Mouse (Mus musculus): ENCODE measurements around the gene 4931440F15Rik.
A peak's percentile ranks its signal among the peaks of the same experiment; 100 is the strongest.
"Not testable (repeated sequence)": the region's sequence is repeated elsewhere in the genome, so short reads cannot be mapped to it uniquely, and the experiment has no call there.

Gene 4931440F15Rik

DNA sequence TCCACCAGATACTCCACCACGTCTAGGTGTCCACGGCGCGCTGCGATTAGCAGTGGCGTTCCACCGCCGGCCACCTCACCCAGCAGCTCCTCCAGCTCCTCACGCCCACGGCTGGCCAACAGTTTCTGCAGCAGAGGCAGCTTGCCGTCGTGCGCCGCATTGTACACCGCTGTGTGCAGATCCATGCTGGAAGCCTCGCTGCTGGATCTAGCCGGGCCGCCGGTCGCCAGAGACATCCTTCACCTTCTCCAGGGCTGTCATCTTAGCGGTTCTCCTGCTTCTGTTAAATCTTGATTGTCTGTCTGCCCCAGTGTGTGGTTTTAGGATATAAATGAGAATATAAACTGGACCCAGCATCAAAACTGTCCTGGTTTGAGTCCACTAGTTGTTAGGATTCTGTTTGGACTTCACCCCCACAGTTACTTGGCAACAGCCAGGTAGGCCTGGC is at the start of gene 4931440F15Rik:
Gene 4931440F15Rik, minus strand, starts transcription at position 398 of the 448 bp plus-strand sequence.
- DNase-seq (ENCODE audit: low read depth, low spot score): peak; percentile 13

DNA sequence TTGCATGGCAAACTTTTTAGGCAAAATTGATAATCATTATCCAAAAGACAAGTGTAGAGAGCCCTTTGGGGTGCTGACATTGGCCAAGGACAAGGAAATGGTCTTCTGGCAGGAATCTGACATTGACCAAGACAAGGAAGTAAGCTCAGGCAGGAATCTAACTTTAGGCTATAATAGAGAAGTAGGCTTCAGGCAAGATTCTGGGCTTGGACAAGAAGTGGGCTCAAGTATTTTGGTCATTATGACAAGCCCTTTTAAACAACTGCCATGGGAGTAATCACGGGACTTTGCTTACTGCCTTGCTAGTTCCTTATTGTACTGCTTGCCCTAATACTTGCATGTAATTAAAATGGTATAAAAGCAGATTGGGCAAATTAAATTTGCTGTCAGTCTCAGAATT is 49.3 kb upstream of the 4931440F15Rik start:
- DNase-seq (ENCODE audit: low read depth, low spot score): not testable (repeated sequence)

DNA sequence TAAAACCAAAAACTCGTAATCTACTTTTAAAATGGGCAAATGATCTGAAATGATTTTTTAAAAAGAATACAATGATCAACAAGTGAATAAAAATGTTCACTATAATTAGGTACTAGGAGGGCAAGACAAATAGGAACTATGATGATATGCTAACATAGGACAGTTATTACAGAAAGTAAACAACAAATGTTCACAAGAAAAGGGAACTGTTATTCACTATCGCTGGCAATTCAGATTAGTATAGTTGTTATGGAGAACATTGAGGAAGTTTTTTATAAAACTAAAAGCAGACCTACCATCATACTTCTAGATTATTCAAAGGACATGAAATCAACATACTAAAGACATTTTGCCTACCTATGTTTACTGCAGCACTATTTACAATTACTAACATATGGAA is 44.7 kb upstream of the 4931440F15Rik start:
- no peak for DNase-seq (ENCODE audit: low read depth, low spot score)

DNA sequence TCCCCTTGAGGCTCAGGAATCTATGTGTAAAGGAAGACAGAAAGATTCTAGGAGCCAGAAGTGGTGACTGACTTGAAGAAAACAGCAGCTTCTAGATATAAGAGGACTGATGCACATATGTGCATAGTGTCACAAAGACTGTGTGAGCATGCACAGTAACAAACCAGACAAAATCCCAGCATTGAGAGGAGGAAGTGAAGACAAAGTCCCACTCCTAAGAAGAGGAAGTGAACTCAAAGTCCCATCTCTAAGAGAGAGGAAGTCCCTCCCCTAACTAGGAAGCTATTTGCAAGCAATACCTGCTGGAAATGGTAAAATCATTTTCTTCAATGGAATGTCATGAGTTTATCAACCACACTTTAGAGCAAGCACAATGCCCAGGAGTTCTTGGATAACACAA is 38.8 kb upstream of the 4931440F15Rik start:
- no peak for DNase-seq (ENCODE audit: low read depth, low spot score)

DNA sequence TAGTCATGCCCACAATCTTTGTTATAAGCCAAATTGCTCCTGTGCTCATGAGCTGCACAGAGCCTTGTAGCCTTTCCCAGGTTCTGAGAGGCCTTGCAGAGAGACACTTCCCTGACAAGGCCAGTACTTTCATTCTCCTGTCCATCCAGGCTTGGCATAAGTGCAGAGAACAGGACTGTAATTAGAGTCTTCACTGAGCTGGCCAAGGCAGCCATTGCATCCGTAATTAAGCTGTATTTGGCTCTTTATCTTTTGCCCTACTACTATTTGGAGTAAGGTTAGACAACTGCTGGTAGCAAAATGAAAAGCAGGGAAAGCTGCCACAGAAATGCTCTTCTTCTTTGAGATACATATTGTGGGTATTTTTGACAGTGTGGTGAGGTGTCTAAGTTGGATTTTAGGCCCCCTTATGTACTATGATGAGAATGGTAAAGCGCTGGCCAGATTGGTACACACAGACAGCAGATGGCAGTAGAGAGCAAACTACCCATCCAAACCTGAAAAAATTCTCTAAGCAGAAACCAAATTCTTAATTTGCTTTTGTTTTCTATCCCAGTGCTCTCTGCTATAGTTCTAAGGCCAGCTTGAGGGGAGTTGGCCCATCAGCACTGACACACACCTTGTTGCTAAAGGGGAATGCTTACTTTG is 36.4 kb upstream of the 4931440F15Rik start:
- peak; percentile 11 for DNase-seq (ENCODE audit: low read depth, low spot score)

DNA sequence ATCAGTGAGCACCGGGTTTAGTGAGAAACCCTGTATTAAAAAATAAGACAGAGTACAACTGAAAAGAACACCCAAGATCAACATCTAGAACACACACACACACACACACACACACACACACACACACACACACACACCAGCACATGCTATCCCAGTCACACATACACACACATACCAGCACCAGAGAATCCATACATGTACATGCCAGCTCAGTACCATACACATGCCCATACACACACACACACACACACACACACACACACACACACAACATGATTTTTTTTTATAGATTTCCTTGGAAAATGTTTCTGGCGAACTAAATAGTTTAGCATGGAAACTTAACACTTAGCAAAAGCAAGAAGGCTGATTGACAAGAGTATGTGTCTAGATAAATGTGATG is 35.6 kb upstream of the 4931440F15Rik start:
- DNase-seq (ENCODE audit: low read depth, low spot score): no peak

DNA sequence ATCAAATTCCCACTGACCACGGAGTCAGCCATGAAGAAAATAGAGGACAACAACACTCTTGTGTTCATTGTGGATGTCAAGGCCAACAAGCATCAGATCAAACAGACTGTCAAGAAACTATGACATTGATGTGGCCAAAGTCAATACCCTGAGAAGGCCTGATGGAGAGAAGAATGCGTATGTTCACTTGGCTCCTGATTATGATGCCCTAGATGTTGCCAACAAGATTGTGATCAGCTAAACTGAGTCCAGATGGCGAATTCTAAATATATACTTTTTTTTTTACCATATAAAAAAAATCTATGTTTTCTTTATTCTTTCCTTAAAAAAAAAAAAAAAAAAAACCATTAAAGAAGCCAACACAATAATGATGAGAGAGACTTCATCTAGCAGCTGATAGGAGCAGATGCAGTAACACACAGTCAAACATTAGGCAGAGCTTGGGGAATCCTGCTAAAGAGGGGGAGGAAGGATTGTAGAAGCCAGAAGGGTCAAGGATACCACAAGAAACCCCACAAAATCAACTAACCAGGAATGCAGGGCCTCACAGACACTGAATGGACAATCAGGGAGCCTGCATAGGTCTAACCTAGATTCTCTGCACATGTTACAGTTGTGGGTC is 15.2 kb upstream of the 4931440F15Rik start:
- DNase-seq (ENCODE audit: low read depth, low spot score): no peak

DNA sequence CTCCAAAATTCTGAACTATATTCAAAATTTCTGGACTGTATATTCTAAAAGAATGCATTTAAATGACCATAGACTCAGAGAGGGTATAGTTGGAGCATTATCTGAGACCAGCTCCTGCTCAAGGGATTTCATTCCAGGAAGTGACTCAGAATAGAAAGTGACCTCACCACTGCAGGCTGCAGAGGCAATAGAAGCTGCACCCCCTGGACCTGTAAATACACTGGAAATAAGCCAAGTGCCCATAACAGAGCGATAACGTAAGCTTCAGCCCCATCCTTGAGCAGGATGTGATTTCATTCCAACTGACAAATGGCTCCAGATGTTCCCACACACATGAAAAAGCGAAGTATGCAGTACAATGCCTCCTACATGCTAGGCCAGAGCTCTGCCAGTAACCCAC is 14.3 kb upstream of the 4931440F15Rik start:
- DNase-seq (ENCODE audit: low read depth, low spot score): no peak

DNA sequence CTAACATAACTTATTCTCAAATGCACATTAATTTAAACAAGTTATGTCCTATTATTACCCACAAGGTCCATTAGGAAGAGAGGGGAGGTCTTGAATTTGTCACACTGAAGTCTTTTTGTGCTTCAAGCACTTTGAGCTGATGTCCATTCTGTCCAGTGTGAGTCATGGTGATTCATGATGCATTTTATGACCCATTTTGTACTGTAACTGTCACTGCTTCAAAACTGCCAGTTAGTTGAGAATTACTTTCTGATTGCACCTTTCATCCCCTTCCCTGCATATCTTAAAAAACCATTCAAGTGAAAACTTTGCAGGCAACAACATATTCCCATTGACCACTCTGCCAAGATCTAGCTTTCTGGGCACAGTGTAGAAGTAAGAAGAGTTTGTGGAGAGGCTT is 11.6 kb upstream of the 4931440F15Rik start:
- DNase-seq (ENCODE audit: low read depth, low spot score): no peak

DNA sequence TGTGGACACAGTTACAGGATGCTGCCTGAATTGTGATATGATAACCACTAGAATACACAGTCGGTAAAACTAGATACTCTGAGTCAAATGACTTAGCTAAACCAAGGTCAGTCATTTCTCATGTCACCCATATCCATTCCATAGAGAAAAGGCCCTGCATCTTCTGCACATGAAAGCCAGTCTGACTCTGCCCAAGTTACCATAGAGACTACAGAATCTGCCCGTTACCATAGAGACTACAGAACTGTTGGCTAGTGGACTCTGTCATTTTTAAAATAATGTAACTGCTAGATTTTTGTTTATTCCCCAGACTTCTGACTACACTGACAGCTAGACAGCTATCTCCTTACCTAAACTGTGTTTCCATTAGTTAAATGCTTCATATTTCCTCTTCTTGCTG is 2.3 kb upstream of the 4931440F15Rik start:
- DNase-seq (ENCODE audit: low read depth, low spot score): no peak

DNA sequence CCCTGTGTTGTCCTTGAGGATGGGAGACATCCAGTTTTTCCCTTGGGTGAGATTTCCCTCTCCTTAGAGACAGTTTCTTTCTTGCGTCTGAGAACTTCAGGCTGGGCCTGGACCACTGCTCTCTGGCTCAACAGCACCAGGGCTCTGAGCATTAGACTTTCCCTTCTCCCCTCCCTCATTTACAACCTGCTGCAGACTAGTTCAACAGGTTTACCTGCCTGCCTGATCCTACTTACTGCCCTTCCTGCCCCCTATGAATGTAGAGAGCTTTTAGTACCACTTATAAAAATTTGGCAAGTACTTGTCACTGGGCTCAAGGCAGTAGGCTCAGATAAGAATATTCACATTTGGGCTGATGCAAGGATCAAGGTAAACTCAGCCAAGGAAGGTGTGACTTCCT is 533 bp upstream of the 4931440F15Rik start:
- no peak for DNase-seq (ENCODE audit: low read depth, low spot score)

DNA sequence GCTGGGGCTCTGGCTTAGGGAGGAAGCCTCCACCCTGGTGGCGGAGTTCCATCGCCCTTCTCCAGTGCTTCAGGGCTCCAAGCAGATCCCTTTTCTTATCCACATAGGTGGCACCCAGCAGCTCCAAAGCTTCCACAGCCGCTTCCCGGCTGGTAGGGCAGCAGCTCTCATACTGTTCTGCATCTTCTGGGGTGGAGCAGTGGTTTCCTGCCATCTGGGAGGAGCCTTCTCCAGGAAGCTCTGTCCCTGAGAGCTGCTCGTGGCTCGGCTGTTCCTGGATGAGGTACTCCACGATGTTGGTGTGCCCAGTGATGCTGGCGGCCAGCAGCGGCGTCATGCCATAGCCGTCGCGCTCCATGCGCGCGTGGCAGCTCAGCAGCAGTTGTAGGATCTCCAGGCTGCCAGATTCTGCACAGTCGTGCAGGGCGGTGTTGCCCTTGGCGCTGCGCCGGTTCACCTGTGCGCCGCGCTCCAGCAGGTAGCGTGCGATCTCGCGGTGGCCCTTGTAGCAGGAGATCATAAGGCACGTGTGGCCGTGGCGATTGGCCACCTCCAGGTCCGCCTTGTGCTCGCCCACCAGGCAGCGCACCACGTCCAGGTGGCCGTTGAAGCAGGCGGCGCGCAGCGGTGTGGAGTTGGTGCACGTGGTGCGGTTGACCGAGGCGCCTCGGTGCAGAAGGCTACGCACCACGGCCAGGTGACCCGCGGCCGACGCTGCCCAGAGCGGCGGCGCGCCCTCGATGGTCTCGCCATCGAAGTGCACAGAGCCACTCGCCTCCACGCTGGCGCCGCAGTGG is 796 bp downstream of the 4931440F15Rik start:
- DNase-seq (ENCODE audit: low read depth, low spot score): peak; percentile 43

DNA sequence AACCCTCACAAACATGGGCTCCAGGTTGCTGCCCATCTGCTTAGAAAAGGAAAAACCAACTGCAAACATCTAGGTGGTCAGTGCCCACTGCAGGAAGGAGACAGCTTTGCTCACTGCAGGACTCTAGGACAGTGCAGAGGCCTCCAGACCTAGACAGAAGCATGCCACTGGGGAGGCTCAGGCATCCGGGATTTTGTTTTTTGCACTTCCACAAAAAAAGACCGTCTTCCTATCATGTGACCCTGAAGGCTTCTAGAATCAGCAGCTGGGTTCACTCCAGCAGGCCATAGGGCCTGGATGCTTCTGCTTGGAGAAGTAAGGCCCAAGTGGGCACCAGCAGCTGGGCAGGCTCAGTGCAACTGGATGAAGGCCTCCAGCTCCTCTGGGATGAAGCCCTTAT is 2.3 kb downstream of the 4931440F15Rik start:
- no peak for DNase-seq (ENCODE audit: low read depth, low spot score)

DNA sequence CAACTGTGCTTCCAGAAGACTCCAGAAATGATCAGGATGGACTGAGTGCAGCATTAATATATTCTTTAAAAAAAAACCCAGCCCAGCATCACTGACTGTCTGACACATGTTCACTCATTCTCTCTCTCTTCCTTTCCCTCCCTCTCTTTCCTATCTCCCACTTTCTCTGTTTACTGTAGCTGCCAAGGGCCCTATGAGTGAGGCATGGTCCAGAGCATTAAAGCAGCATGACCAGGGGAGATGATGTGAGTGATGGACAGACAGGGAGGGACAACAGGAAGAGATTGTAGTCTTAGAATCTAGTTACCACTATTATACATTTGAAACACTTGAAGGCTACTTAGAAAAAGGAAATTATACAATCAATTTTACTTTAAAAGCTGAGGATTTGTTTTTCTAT is 9.8 kb downstream of the 4931440F15Rik start:
- DNase-seq (ENCODE audit: low read depth, low spot score): no peak

DNA sequence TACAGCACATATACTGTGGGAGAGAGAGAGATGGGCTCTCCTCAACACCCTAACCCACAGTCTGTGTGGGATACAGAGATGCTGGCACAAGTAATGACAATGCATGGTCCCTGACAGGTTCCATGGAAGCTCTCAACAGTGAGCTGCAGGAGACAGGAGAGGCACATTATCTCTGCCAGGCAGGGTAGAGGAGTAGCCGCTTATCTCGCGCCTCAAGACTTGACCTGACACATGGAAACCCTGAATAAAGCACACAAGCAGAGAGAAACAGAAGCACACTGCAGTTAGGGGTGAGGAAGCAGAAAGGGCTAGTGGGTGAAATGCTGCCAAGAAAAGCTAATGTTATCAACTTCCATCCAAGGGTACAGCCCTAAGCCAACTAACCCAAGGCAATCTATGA is 10.2 kb downstream of the 4931440F15Rik start:
- DNase-seq (ENCODE audit: low read depth, low spot score): no peak

DNA sequence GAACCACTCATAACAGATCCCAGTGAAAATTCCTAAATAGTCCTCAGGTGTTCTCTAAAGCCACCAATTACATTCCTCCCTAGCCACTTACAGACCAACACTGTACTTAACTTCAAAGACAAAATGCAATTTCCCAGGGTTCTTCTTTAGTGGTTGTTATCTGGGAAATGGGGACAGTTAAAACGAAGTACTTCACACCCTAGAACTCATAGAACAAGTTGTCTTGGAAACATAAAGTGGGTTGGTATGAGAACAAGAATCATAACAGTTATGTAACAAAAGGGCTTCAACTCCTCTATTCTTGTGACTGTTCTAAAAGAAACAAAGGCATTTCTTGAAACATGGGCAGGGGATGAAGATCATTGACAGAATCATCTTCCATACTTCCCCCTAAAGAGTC is 12.2 kb downstream of the 4931440F15Rik start:
- no peak for DNase-seq (ENCODE audit: low read depth, low spot score)

DNA sequence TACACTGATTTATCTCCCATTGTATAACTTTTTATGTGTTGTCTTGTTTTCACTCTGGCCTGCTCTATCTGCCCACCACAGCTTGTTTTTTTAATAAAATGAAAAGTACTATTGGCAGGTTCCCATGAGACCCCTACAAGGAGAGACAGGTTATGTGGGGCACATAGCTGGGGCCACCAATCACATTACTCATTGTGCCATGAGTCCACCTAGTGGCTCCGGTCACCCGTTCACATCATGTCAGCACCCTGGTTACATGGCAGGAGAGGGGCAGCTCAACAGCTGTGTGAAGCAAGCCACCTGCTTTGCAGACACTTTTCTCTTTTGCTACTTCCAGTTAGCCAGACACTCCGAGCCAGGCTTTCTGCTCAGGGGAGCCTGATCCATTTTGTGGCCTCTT is 13.0 kb downstream of the 4931440F15Rik start:
- no peak for DNase-seq (ENCODE audit: low read depth, low spot score)

DNA sequence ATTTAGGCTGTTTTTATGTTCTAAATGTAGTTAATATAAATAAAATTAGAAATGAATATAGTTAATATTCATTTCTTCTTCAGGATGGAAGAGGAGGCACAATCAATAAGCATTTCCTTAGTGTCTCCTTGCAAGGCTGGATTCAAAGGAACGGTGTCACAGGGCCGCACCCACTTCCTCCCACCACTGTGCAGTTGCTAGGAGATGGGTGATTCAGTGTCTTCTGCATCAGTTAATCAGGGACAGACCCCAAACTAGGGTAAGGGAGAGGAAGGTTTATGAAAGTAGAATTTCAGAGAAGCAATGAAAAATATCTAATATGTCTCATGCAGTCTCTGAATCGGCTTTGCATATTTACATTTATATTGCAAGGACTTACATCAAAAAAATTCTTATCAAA is 15.1 kb downstream of the 4931440F15Rik start:
- DNase-seq (ENCODE audit: low read depth, low spot score): no peak

DNA sequence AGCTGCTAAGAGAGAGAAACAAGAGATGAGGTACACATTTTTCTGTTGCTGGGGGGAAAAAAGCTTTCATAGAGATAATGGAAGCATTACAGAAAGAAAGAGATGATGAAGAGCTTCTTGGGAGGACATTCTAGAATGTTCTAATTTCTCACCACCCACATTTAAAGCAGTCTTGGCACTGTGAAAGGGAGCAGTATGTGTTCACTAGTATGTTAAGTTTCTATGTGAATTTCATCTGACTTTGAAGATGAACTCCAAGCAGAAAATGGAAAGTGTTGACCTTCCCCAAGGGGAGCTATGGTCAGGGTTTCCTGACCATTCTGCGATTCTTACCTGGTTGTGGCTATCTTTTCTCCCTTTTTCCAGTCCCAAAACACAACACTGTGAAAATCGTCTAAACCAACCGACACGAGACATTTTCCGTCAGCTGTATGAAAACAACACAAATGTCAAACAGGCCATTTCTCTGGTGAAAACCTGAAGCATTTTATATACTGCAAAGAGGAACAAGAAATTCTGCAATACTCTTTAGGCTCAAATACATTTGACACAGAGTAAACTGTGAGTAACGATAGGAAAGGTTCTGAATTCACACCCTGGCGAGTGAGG is 16.4 kb downstream of the 4931440F15Rik start:
- no peak for DNase-seq (ENCODE audit: low read depth, low spot score)

DNA sequence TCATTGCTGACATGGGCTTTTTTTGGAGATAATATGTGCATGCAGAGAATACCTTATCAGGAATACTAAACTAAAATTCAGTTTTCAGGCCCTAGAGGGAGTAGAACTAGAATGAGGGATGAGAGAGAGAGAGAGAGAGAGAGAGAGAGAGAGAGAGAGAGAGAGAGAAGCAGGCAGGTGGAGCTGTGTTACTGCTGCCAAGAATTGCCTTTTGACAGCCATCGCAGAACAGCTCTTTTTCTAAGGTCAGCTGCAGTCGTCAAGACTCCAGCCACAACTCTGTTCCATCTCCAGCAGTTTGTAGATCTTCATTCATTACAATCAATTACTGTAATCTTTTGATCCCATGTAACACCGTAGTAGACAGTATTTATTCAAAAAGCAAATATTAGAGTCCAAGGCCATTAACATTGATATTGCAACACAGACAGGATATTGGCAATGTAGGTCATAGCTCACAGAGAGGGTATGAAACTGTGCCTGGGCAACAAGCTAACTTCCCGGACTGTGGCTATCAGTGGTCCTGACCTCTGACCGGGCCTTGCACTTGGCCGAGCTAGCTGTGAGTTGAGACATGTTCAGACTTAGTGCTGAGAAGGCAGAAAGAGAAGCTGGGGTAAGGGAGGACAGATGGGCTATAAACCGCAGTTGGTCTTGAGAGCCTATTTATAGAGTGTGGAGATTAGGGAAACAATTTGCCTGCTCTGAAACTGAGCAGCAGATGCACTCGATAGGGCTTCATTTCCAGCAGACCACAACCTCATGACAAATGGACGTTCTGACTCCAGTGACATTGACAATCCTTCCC is 17.1 kb downstream of the 4931440F15Rik start:
- DNase-seq (ENCODE audit: low read depth, low spot score): no peak

DNA sequence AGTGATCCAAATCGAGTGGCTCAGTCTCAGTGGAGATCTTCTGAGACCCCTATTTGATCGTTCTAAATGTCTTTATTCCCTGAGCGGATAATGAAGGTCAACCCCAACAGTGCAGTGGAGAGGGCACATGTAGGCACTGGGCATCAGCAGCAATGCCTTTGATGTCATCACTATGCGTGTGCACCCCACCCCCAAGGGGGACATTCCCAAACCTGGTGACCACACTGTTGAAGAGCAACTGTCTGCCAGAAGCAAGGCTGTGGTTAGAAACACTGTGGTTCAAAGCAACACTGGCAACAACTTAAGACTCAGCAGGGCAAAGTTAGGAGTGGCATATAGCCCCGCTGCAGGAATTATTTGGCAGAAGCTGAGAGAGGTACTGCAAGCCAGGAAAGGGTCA is 18.1 kb downstream of the 4931440F15Rik start:
- no peak for DNase-seq (ENCODE audit: low read depth, low spot score)
